Mouse (Mus musculus) liver, embryonic 14.5 days (tissue): ENCODE measurements around the gene Agpat2. TPM values are rescaled to one million over a fixed set of nuclear protein-coding genes. Genes with fewer than 3 reads are reported as not detected.

Source experiments
- ATAC-seq: fragments of 200-750 bp; cut with Nextera tagmentation; 2 replicates; pipeline ENCODE4 v1.8.0; 2017; ENCODE audit warnings: moderate number of reproducible peaks, mild to moderate bottlenecking, moderate library complexity; ENCODE audit not compliant: insufficient read depth
- DNase-seq, 3 experiments: peaks; one replicate each; pipeline ENCODE4 v3.0.0-alpha.2; 2012 to 2013; ENCODE audit warnings: low read depth in 3 of 3, low spot score in 3 of 3
- H3K27ac ChIP-seq: fragments of 300-500 bp; sonication (generic); 2 replicates; pipeline ENCODE4 v1.5.1; 2014; ENCODE audit warnings: moderate library complexity, mild to moderate bottlenecking, control low read depth, inconsistent platforms
- H3K27me3 ChIP-seq: fragments of 300-500 bp; sonication (generic); 2 replicates; pipeline ENCODE4 v1.6.1; 2014; ENCODE audit warnings: mild to moderate bottlenecking, low read length, moderate library complexity; ENCODE audit not compliant: control insufficient read depth, insufficient read depth
- H3K36me3 ChIP-seq: fragments of 300-500 bp; sonication (generic); replicated peaks from 2 replicates; pipeline ENCODE4 v1.6.1; 2014; ENCODE audit warnings: low read depth; ENCODE audit not compliant: control insufficient read depth, insufficient read depth
- H3K4me1 ChIP-seq, 2 experiments: fragments of 200-500 bp in 1 of 2; fragments of 300-500 bp in 1 of 2; sonication (generic) in 1 of 2; replicated peaks; 2 replicates each; pipeline ENCODE4 v1.6.1; 2012 to 2014; ENCODE audit warnings: antibody characterized with exemption in 1 of 2, inconsistent platforms in 1 of 2, low read length in 1 of 2; ENCODE audit not compliant: control insufficient read depth in 2 of 2, insufficient read depth in 2 of 2
- H3K4me2 ChIP-seq: fragments of 300-500 bp; sonication (generic); 2 replicates; pipeline ENCODE4 v1.6.1; 2014; ENCODE audit warnings: low read depth, mild to moderate bottlenecking, control low read depth, moderate library complexity
- H3K4me3 ChIP-seq, 2 experiments: fragments of 200-500 bp in 1 of 2; fragments of 300-500 bp in 1 of 2; sonication (generic) in 1 of 2; 2 replicates each; pipeline ENCODE4 v1.5.1; 2012 to 2014; ENCODE audit warnings: low read depth in 2 of 2, low read length in 2 of 2, mild to moderate bottlenecking in 2 of 2, control low read depth in 1 of 2, inconsistent platforms in 1 of 2, moderate library complexity in 1 of 2; ENCODE audit not compliant: insufficient read depth in 1 of 2
- H3K9ac ChIP-seq: fragments of 300-500 bp; sonication (generic); replicated peaks from 2 replicates; pipeline ENCODE4 v1.6.1; 2014; ENCODE audit warnings: mild to moderate bottlenecking, control low read depth, moderate library complexity
- H3K9me3 ChIP-seq: fragments of 300-500 bp; sonication (generic); 2 replicates; pipeline ENCODE4 v1.6.1; 2016; ENCODE audit warnings: low read length, mixed read lengths; ENCODE audit not compliant: control insufficient read depth
- CTCF ChIP-seq: IDR thresholded peaks from 2 replicates; pipeline ENCODE4 v1.5.1; 2016; ENCODE audit warnings: antibody characterized with exemption, low read depth, control low read depth
- EP300 ChIP-seq: IDR thresholded peaks from 2 replicates; pipeline ENCODE4 v1.6.1; 2016; ENCODE audit warnings: antibody characterized with exemption, low read depth
- WGBS: fragments of 180-500 bp; shearing (Covaris S2); extraction: QIAGEN DNeasy Blood & Tissue Kit; methylation state at CpG from one replicate; pipeline ENCODE4 v1.1.7; 2014; ENCODE audit not compliant: insufficient replicate concordance; 5-methylcytosine and 5-hydroxymethylcytosine counted together
- polyA plus RNA-seq, 2 experiments: library from polyadenylated mRNA; depleted of rRNA in 1 of 2; stranded (reverse) in 1 of 2; unstranded in 1 of 2; fragments of >200 nt; fragmentation: Nextera tagmentation in 1 of 2; extraction: Ambion mirVana in 1 of 2; gene quantifications; 2 replicates each; pipeline versions ENCODE4 v1.2.1 to v1.2.3; 2012 to 2014

The Agpat2 gene
- polyA plus RNA-seq, 2 experiments, result 27.2 to 31.4 TPM

DNA sequence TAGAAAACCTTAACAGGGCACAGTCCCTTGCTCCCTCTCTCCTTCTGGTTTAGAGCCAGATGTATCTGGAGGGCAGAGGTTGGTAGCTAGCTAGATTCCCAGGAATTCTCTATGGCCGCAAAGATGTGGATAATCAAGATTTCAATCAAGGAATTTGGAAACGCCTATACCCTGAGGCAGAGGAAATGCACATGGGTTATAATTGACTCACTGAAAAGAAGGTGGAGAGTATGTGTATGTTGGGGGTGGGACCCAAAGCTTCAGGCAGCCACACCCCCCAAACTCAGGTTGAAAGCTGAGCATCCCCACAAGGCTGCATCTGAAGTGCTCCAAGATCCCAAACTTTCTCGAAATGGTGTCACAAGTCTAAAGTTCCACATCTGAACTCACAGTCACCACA is 5.8 kb downstream of the Agpat2 start:
- Histone ChIP-seq H3K27ac (no peak overlapping the region), H3K4me1 (peaks cover 0 to 25% of the 10 kb centered on the region in 2 experiments; a peak in 2 of 4 replicates), H3K4me2 (no peak overlapping the region), H3K4me3 (no peak overlapping the region), H3K9me3 (no peaks in the 10 kb centered on the region), H3K36me3 (no peaks in the 10 kb centered on the region; the same call in 1 of the 2 replicates), H3K27me3 (no peaks in the 10 kb centered on the region; the same call in none of the 2 replicates), H3K9ac (no peak overlapping the region)
- no peak for TF ChIP-seq EP300
- TF ChIP-seq CTCF, result no peak
- DNase-seq (no peak), ATAC-seq (no peak)
- WGBS, result 54% methylated on average over 3 of the region's 3 CpGs

DNA sequence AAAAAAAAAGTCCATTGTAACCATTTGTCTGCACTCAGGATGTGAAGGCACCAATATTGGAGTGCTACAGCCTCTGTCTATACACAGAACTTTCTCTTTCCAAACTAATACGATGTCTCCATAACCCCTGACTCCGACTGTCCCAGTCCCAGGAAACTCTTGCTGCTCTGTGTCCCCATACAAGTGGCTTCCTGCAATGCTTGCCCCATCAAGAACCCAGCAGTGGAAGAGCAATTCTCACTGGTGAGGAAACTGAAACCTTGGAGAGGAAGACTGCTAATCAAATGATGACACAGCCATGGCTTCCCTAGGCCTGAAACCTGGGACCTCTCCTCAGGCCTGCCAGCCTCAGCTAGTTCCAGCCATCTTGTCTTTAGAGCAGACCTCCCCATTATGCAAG is 6.4 kb downstream of the Agpat2 start:
- ATAC-seq (no peak), DNase-seq (no peak)
- Histone ChIP-seq H3K9ac (no peak overlapping the region), H3K4me3 (no peak overlapping the region), H3K27me3 (no peaks in the 10 kb centered on the region), H3K9me3 (no peaks in the 10 kb centered on the region), H3K27ac (no peak overlapping the region), H3K4me1 (peaks cover 0 to 25% of the 10 kb centered on the region in 2 experiments; a peak in 2 of 4 replicates), H3K36me3 (no peaks in the 10 kb centered on the region; the same call in 1 of the 2 replicates), H3K4me2 (no peak overlapping the region)
- WGBS, result 82% methylated on average over 2 of the region's 2 CpGs
- TF ChIP-seq EP300 (no peak), CTCF (no peak)

DNA sequence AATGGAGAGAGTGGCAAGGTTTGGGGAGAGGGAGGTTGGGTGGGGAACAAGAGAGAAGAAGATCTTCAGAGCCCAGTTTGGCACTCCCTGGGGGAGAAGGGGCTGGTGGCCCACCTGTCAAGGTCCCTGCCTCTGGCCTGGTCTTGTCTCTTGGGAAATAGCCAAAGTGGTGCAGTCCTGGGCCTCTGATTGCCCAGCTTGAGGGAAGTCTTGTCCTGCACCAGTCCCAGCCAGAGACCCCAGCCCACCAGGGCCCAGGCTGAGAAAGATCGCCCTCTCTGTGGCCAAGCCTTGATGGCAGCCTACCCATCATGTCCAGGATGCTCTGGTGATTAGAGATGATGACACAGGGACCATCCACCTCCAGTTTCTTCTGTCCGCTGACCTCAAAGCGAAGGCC is 7.3 kb downstream of the Agpat2 start:
- no peak for ATAC-seq
- DNase-seq, result no peak
- Histone ChIP-seq H3K27me3 (no peaks in the 10 kb centered on the region), H3K27ac (no peak overlapping the region), H3K9me3 (no peaks in the 10 kb centered on the region), H3K9ac (no peak overlapping the region), H3K36me3 (no peaks in the 10 kb centered on the region; the same call in 1 of the 2 replicates), H3K4me3 (no peak overlapping the region), H3K4me2 (no peak overlapping the region), H3K4me1 (peaks cover 0 to 22% of the 10 kb centered on the region in 2 experiments; a peak in 2 of 4 replicates)
- 86% methylated on average over 3 of the region's 3 CpGs for WGBS
- TF ChIP-seq EP300, result no peak
- TF ChIP-seq CTCF, result no peak

DNA sequence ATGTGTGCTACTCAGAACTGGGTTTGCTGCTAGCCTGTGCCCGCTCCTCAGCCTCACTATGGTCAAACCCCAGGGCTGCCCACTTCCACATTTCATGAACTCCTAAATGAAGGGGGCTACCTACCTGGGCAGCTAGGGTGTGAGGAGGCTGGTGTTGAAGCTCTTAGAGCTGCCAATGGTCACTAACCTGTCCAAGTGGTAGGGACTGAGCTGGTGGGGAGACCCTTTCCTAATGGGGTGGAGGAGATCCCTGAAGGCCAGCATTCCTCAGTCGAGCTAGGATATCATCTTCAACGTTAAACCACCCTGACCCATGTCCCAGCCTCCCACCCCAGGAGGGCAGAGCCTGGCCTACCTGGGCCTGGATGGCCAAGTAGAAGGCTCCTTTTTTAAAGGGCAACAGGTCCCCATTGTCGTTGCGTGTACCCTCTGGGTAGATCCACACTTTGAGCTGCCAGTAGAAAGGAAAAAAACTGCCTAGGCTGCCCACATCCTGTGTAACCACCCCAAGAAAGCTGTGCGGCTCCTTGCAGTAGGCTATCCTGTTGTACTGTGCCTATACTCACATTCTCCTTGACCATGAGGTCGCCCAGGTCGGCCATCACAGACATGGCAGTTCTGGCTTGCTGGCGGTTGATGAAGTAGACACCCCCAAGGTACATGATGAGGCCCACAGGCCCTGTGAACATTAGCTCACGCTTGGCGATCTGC is 8.3 kb downstream of the Agpat2 start:
- Histone ChIP-seq H3K27ac (no peak overlapping the region), H3K4me3 (no peak overlapping the region), H3K9me3 (no peaks in the 10 kb centered on the region), H3K27me3 (no peaks in the 10 kb centered on the region), H3K36me3 (no peaks in the 10 kb centered on the region; the same call in 1 of the 2 replicates), H3K4me1 (peaks cover 0 to 21% of the 10 kb centered on the region in 2 experiments; a peak in 2 of 4 replicates), H3K9ac (no peak overlapping the region), H3K4me2 (no peak overlapping the region)
- DNase-seq (no peak), ATAC-seq (no peak)
- no peak for TF ChIP-seq CTCF
- TF ChIP-seq EP300, result no peak
- WGBS, result 64% methylated on average over 11 of the region's 11 CpGs

DNA sequence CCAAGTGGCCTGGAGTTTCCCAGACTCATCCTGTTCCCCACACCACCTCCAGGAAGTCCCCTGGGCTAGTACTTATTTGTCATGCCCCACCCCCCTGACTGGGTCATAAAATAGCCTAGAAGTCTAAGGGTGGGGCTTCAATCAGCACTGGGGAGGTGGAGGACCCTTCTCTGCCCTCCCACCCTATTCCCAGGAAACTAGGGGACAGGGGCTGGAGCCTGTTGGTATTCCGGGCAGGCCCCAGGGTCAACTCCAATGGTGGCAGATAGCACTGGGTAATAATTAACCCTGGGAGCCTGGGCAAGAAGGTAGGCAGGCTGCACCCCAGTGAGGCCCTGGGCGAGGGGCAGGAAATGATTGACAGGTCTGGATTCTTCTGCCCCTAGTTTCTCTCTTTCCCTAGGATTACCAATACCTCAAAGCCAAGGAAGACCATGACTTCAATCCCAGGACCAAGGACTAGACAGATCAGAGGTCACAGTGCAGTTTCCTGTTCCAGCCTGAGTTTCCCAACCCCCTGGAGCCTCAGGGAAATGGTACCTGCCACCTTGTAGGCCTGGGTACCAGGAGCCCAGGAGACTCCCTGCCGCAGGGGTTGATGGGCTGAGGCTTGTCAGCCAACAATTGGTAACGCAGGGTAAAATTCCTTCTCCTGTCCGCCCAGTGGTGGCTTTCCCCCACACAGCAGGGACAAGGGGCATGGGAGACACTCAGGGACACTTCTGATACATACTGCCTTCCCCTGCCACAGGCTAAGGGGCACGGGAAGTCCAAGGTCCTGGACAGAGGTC is 9.1 kb downstream of the Agpat2 start:
- Histone ChIP-seq H3K27me3 (no peaks in the 10 kb centered on the region), H3K4me2 (no peak overlapping the region), H3K4me3 (no peak overlapping the region), H3K27ac (no peak overlapping the region), H3K9ac (no peak overlapping the region), H3K9me3 (no peaks in the 10 kb centered on the region), H3K36me3 (no peaks in the 10 kb centered on the region; the same call in 1 of the 2 replicates), H3K4me1 (peaks cover 0 to 18% of the 10 kb centered on the region in 2 experiments; a peak in 2 of 4 replicates)
- 51% methylated on average over 6 of the region's 6 CpGs for WGBS
- DNase-seq (no peak), ATAC-seq (peak; percentile 40)
- TF ChIP-seq EP300 (no peak), CTCF (no peak)
